Mouse (Mus musculus) olfactory bulb, adult 2 months (tissue): ENCODE data around the gene Cxcl9.

Source experiments
- CTCF ChIP-seq: fragments of 200-500 bp; IDR thresholded peaks from 2 replicates; pipeline ENCODE4 v1.5.1; 2012; ENCODE audit warnings: low read depth, mild to moderate bottlenecking, low read length, moderate library complexity; ENCODE audit not compliant: insufficient read depth
- POLR2A ChIP-seq: fragments of 200-500 bp; IDR thresholded peaks from 2 replicates; pipeline ENCODE4 v1.6.1; 2012; ENCODE audit warnings: mild to moderate bottlenecking, low read depth, low read length, moderate library complexity; ENCODE audit not compliant: insufficient read depth

GRCm38 (mm10) chr5:92331122-92331521, 3.2 kb upstream of the Cxcl9 start:
- TF ChIP-seq CTCF, result no peak
- TF ChIP-seq POLR2A, result no peak
